Mouse (Mus musculus) bone marrow macrophage, adult 2 months (primary cell): ENCODE data around the gene Gtf3c5.

Source experiments
- CTCF ChIP-seq: IDR thresholded peaks from 2 replicates; pipeline ENCODE4 v1.5.1; 2012; ENCODE audit warnings: low read depth, mild to moderate bottlenecking, low read length, moderate library complexity
- POLR2A ChIP-seq: IDR thresholded peaks from 2 replicates; pipeline ENCODE4 v1.6.1; 2012; ENCODE audit warnings: mild to moderate bottlenecking, low read depth, low read length, borderline replicate concordance

DNA sequence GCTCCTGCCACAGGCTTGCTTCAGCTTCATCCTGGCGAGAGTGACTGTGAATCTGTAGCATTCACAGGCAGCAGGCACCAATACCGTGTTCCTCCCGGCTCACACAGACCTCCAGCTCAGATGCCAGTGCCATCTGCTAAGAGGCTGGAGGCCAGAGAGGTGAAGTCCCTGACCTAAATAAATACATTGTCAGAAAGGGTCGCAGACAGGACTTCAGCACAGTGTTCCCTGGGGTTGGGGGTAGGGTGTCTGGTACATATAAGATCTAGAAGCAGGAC lies 48.3 kb downstream of the Gtf3c5 start:
- TF ChIP-seq CTCF (no peak), POLR2A (no peak)
